Mouse (Mus musculus): ENCODE data around the gene Gtf3c1. TPM values are rescaled to one million over a fixed set of nuclear protein-coding genes. Genes with fewer than 3 reads are reported as not detected.
"Not testable (repeated sequence)": the region's sequence is repeated elsewhere in the genome, so short reads cannot be mapped to it uniquely, and the experiment has no call there.

The Gtf3c1 gene
- polyA plus RNA-seq (2015; fragmentation: Nextera tagmentation; extraction: Ambion mirVana): 15.5 and 16.3 TPM in 2 replicates

GRCm38 (mm10) chr7:125707593-125708022 lies at the start of gene Gtf3c1, which contains the start of gene D430042O09Rik:
Gtf3c1 (minus strand) TSS chr7:125707780.
D430042O09Rik (plus strand) TSS chr7:125707888.
- peak; percentile 99 for DNase-seq (ENCODE audit: low spot score)

GRCm38 (mm10) chr7:125756806-125757205 lies 49.2 kb upstream of the Gtf3c1 start:
- no peak for DNase-seq (ENCODE audit: low spot score)

- no peak for DNase-seq (ENCODE audit: low spot score)
Observed at GRCm38 (mm10) chr7:125753326-125753715, 45.7 kb upstream of the Gtf3c1 start.

GRCm38 (mm10) chr7:125752699-125753325 lies 45.2 kb upstream of the Gtf3c1 start:
- no peak for DNase-seq (ENCODE audit: low spot score)

DNA sequence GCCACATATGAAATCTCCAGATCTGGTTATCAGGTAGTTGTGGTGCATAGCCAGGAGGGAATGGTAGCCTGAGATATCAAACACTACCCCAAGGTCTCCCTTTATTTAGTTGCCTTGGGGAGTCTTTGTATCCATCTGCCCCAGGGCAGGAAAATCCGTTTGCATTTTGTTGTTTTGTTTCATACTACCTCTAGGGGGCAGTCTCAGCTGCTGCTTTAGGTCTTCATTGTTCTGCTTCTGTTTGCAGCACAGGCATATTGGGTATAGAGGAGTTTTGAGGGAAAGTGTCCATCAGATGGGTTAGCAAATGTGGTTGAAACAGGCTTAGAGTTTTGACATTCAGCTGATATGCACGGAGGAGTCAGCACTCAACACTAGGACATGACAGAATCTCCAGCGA lies 40.6 kb upstream of the Gtf3c1 start:
- peak; percentile 32 for DNase-seq (ENCODE audit: low spot score)

DNA sequence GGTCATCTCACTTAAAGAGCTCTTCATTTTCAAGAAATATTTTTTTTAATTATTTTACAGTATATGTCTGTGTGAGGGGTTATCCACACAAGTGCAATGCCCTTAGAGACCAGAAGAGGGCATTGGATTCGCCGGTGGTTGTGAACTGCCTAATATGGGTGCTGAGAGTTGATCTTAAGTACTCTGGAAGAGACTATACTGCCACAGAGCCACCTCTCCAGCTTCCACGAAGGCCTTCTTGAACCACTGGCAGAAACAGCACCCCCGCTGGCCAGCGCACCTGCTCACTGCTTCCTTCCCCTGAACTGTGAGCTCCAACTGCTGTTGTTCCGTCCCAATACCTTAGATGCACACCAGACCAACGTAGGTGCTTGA lies 39.7 kb upstream of the Gtf3c1 start:
- peak; percentile 13 for DNase-seq (ENCODE audit: low spot score)

GRCm38 (mm10) chr7:125746621-125747315 lies 39.2 kb upstream of the Gtf3c1 start:
- no peak for DNase-seq (ENCODE audit: low spot score)

GRCm38 (mm10) chr7:125744774-125745173 lies 37.2 kb upstream of the Gtf3c1 start:
- DNase-seq (ENCODE audit: low spot score): no peak

DNA sequence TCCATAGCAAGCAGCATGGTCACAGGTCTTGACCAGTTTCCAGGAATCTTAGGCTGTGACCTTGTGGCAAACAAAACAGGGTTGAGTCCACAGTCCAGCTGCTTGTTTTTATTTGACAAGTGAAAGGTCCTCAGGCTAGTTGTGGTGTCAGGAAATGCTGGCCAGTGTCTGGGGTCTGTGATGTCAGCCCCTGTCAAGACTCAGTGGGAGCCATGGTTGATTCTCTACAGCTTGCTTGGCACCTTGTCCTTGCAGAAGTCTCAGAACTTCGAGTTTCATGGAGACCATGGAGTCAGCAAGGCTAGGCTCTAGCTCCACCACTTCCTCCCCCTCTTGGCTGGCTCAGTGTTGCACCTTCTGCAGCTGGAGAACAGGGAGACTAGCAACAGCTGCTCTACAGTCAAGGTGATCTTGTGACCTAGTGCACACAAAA lies 33.7 kb upstream of the Gtf3c1 start:
- no peak for DNase-seq (ENCODE audit: low spot score)

DNA sequence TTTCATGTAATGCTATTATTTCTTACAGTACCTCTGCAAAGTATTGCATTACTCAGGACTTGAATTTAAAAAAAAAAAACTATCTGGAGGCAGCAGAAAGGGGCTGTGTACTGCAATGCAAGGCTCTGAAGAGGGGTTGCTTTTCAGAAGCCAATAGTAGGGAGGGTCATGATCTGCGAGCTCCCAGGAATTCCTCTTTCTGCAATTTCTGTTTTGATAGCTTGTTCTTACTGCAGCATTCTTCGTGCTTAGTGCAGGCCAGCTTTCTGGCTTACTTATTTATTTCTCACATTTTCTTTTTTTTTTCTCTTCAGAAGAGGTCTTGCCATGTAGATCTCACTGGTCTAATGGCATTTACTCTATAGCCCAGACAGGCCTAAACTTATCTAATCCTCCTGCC lies 32.9 kb upstream of the Gtf3c1 start:
- DNase-seq (ENCODE audit: low spot score): no peak

DNA sequence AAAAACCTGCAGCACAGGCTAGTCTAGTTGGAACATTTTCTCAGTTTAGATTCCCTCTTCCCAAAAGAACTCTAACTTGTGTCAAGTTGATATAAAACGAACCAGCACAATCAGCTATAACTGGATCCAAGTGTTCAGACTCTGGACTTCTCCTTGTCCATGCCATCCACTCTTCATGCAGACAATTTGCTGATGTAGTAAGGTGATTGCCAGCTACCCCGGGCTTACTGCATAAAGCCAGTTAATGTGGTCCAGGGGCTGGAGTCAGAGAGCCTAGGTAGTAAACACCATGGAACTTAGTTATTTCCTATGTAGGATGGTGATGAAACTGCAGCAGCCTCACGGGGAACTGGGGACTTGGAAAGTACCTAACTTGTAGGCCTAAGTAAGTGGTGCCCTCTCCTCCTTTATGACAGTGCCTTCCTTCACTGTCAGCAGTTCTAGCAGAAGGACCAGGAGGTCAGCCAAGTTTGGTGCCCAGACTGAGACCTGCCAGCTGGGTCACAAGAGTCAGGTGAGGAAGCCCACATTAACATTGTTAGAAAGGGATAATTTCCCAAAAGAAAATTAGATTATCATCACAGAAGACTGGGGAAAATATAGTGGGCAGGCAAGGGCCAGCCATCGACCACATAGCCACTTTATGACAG lies 28.9 kb upstream of the Gtf3c1 start:
- DNase-seq (ENCODE audit: low spot score): no peak

DNA sequence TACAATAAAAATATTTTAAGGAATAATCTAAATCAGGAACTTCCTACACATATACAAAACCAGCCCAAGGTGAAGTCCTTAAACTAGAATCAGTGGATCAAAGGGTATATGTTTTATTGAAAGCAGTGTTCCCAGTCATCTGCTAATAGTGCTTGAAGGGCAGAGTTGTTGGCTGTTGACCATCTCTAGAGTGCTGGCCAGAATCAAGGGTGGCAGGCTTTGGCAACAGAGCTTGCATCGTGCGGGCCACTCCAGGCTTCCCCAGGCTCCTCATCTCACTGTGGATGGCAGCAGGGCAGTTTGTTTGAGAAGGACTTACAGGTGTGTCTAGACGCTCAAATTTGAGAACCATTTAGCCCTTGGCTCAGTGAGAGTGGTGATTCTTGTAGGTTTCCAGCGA lies 26.2 kb upstream of the Gtf3c1 start:
- no peak for DNase-seq (ENCODE audit: low spot score)

DNA sequence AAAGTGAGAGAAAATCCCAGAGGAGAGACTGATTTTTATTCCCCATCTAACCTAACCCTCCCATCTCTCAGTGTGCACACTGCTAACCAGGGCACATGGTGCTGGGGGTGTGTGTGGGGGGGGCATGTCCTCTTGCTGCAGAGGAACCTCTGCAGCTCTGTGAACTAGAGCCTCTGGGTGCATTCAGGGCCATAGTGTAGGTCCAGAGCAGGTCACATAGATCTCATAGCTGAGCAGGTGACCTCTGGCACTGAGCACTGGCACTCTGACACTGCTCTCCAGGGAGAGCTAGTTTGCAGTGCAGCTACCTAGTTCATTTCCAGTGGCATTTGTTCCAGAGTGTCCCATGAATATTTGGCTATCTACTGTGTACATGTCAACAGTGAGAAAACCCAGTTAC lies 24.1 kb upstream of the Gtf3c1 start:
- no peak for DNase-seq (ENCODE audit: low spot score)

DNA sequence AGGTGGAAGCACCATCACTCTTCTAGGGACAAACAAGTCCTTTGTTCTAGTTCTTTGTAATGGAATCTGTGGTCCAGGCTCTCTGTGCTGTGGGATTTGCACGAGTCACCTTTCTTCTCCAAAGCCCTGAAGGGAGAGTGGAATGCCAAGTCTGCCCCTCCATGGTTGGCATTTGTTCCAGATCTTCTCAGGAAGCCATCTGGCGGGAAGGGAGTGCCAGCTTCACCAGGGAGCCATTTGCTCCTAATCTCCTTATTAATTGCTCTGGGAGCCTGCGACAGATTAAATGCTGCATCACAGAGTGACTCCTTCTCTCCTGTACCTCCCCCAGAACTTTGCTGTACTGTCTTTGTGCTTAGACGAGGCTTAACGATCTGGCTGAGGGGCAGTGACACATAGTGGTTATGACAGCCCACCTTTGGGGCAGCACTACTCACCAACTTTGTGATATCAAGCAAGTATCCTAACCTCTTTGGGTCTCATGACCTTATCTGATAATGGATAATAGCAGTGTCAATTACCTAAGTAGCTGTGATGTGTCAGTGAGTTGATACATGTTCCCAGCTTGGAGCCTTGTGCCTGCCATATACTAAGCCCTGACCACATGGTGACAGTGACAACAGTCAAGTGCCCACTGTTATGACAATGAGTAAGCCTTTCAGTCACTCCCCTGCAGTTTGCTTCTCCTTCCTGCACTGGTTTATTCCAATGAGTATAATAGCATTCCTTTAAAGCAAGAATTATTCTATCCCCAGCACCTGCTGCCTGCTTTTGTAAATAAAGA lies 15.8 kb upstream of the Gtf3c1 start:
- DNase-seq (ENCODE audit: low spot score): no peak

DNA sequence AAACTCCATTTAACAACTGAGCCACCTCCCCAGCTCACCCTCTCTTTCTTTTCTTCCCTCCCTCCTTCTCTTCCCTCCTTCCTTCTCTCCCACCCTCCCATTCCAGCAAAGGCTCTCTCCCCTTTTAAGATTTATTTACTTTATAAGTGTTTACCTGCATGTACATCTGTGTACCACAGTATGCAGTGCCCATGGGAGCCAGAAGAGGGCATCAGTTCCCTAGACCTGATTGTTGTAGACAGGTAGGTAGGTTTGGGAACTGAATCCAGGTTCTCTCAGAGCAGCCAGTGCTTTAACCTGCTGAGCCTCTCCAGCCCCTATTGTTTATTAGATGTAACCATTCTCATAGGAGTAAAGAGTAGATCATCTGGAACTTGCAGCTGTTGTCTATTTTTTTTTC lies 14.5 kb upstream of the Gtf3c1 start:
- no peak for DNase-seq (ENCODE audit: low spot score)

DNA sequence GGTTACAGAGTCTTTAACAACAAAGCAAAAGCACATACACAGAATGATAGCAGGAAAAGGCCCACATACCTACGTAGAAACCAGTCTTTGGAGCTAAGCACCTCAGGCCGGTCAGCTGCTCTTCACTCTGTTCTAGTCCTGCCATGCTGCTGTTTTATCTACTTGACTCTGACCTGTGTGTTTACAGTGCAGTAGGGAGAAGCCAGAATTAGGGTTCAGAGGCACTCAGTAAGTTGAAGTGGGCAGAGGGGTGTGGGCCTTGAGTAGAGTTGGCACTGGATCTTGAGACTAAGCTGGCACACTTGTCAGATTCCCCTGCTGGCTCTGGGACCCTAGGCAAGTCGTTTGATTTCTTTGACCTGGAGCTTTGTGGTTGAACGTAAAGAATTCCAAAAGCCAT lies 13.5 kb upstream of the Gtf3c1 start:
- no peak for DNase-seq (ENCODE audit: low spot score)

- no peak for DNase-seq (ENCODE audit: low spot score)
Observed at GRCm38 (mm10) chr7:125720370-125720769, 12.8 kb upstream of the Gtf3c1 start.

DNA sequence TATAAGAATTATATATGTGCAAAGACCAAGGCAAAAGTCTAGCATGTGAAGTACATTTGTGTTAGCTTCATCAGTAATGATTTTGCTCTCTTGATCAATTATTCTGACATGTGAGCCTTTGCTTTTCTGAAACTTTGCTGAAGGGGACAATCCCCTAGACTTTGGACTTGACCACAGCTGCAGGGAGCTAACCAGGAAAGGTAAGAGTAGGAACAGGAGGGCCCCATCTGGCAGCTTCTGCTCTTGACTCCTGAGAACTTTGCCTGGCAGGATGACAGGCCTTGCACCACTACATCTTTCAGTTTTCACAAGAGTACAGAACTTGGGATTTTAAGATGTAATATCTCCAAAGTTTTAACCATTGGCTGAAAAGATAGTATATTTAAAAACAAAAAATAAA lies 10.0 kb upstream of the Gtf3c1 start:
- DNase-seq (ENCODE audit: low spot score): no peak

GRCm38 (mm10) chr7:125716724-125717123 lies 9.1 kb upstream of the Gtf3c1 start:
- no peak for DNase-seq (ENCODE audit: low spot score)

DNA sequence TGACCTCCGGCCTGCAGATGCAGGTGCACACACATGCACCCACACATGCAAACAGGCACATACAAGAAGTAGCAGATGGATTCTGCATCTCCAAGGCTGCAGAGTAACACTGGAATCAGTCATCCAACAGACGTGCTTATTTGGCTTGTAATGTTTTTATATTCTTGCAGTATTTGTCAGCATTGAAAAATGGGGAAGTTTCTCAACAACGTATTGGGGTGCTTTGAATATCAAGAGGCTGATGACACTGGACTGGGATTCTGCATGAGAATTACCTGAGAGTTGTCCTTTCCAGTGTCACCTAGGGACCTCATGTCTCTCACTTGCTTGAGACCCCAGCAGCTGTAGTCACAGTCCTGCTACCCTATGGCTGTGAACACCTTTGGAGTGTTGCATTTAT lies 7.2 kb upstream of the Gtf3c1 start:
- no peak for DNase-seq (ENCODE audit: low spot score)

DNA sequence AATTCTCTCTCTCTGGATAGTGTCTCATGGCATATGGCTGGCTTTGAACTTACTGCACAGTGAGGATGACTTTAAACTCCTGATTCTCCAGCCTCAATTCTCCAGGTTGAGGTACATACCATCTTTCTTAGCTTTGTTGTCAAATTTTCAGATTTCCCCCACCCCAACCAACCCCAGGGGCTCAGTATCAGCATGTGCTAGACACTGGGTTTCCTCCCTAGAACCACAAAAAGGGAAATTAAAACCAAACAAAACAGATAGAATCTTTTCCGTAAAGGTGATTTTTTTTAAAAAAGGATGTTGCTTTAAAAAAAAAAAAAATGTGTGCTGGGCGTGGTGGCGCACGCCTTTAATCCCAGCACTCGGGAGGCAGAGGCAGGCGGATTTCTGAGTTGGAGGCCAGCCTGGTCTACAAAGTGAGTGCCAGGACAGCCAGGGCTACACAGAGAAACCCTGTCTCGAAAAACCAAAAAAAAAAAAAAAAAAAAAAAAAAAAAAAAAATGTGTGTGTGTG lies 6.0 kb upstream of the Gtf3c1 start:
- DNase-seq (ENCODE audit: low spot score): not testable (repeated sequence)
